Mouse (Mus musculus) kidney, embryonic 14.5 days (tissue): ENCODE results near the gene Gm20517. TPM values are rescaled to one million over a fixed set of nuclear protein-coding genes. Genes with fewer than 3 reads are reported as not detected.
A peak's percentile ranks its signal among the peaks of the same experiment; 100 is the strongest.

Source experiments
- ATAC-seq: fragments of 200-750 bp; cut with Nextera tagmentation; 2 replicates; pipeline ENCODE4 v1.8.0; 2017; ENCODE audit warnings: moderate number of reproducible peaks, mild to moderate bottlenecking, moderate TSS enrichment, moderate library complexity; ENCODE audit not compliant: low FRiP score, low TSS enrichment
- H3K27ac ChIP-seq: fragments of 300-500 bp; sonication (generic); 2 replicates; pipeline ENCODE4 v1.5.1; 2014; ENCODE audit warnings: low read depth, mild to moderate bottlenecking, low read length, moderate library complexity, mixed read lengths
- H3K27me3 ChIP-seq: fragments of 300-500 bp; sonication (generic); 2 replicates; pipeline ENCODE4 v1.6.1; 2014; ENCODE audit warnings: mild to moderate bottlenecking, low read length; ENCODE audit not compliant: control insufficient read depth, insufficient read depth
- H3K36me3 ChIP-seq: fragments of 300-500 bp; sonication (generic); 2 replicates; pipeline ENCODE4 v1.6.1; 2014; ENCODE audit warnings: low read length, mixed read lengths; ENCODE audit not compliant: control insufficient read depth, insufficient read depth
- H3K4me1 ChIP-seq: fragments of 300-500 bp; sonication (generic); 2 replicates; pipeline ENCODE4 v1.6.1; 2014; ENCODE audit warnings: low read length, mixed read lengths; ENCODE audit not compliant: control insufficient read depth, insufficient read depth
- H3K4me2 ChIP-seq: fragments of 300-500 bp; sonication (generic); replicated peaks from 2 replicates; pipeline ENCODE4 v1.6.1; 2014; ENCODE audit warnings: low read depth, mild to moderate bottlenecking, low read length
- H3K4me3 ChIP-seq: fragments of 300-500 bp; sonication (generic); 2 replicates; pipeline ENCODE4 v1.5.1; 2014; ENCODE audit warnings: mild to moderate bottlenecking, low read length
- H3K9ac ChIP-seq: fragments of 300-500 bp; sonication (generic); 2 replicates; pipeline ENCODE4 v1.6.1; 2014; ENCODE audit warnings: low read depth, mild to moderate bottlenecking, low read length, moderate library complexity
- H3K9me3 ChIP-seq: fragments of 300-500 bp; sonication (generic); 2 replicates; pipeline ENCODE4 v1.6.1; 2016; ENCODE audit warnings: low read length; ENCODE audit not compliant: control insufficient read depth
- WGBS: fragments of 180-500 bp; shearing (Covaris S2); extraction: QIAGEN DNeasy Blood & Tissue Kit; methylation state at CpG from one replicate; pipeline ENCODE4 v1.1.7; 2014; 5-methylcytosine and 5-hydroxymethylcytosine counted together
- polyA plus RNA-seq: library from polyadenylated mRNA; unstranded; fragments of >200 nt; fragmentation: Nextera tagmentation; extraction: Ambion mirVana; gene quantifications from 2 replicates; pipeline ENCODE4 v1.2.1, GENCODE M21; 2014

Gm20517 gene
- polyA plus RNA-seq, 1 experiment from 2014 or later: 4.2 TPM

DNA sequence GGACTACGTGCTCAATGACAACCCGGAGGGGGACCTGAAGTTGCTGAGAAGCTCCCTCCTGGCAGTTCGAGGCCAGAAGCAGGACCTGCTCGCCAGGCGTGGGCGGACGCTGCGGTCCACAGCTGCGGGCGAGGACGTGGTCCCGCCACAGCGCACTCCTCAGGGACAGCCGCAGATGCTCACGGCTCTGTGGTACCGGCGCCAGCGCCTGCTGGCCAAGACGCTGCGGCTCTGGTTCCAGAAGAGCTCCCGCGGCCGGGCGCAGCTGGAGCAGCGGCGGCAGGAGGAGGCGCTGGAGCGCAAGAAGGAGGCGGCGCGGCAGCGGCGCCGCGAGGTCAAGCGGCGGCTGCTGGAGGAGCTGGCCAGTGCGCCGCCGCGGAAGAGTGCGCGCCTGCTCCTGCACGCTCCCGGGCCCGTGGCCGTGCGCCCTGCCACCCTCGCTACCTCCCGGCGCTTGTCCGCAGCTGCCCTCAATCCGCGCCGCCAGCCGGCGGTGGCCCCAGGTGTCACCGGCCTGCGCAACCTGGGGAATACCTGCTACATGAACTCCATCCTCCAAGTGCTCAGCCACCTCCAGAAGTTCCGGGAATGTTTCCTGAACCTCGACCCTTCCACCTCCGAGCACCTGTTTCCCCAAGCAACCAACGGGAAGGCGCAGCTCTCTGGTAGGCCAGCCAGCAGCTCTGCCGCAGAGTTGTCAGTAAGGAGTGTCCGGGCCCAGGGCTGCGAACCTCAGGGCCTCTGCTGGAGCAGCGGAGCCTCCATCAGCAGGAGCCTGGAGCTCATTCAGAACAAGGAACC lies 61.1 kb downstream of the Gm20517 start:
- Histone ChIP-seq H3K36me3 (peaks cover 2% of the 10 kb centered on the region; the same call in 1 of the 2 replicates), H3K27ac (no peak overlapping the region), H3K4me2 (peak overlapping the region; percentile 92), H3K9ac (peak overlapping the region; percentile 51), H3K9me3 (no peaks in the 10 kb centered on the region), H3K4me1 (peaks cover 11% of the 10 kb centered on the region), H3K4me3 (peak overlapping the region; percentile 45), H3K27me3 (peaks cover 3% of the 10 kb centered on the region; the same call in 1 of the 2 replicates)
- 4% methylated on average over 63 of the region's 68 CpGs for WGBS
- ATAC-seq: peak; percentile 82

- 22% methylated on average over 9 of the region's 9 CpGs for WGBS
- no peak for ATAC-seq
- peaks cover 11% of the 10 kb centered on the region for H3K4me1 ChIP-seq
- no peaks in the 10 kb centered on the region for H3K9me3 ChIP-seq
- H3K4me2 ChIP-seq: no peak overlapping the region
- H3K36me3 ChIP-seq: peaks cover 27% of the 10 kb centered on the region
- peaks cover 3% of the 10 kb centered on the region; the same call in 1 of the 2 replicates for H3K27me3 ChIP-seq
- no peak overlapping the region for H3K9ac ChIP-seq
- H3K27ac ChIP-seq: no peak overlapping the region
- no peak overlapping the region for H3K4me3 ChIP-seq
Observed at GRCm38 (mm10) chr17:47676581-47676980, 65.2 kb downstream of the Gm20517 start.

DNA sequence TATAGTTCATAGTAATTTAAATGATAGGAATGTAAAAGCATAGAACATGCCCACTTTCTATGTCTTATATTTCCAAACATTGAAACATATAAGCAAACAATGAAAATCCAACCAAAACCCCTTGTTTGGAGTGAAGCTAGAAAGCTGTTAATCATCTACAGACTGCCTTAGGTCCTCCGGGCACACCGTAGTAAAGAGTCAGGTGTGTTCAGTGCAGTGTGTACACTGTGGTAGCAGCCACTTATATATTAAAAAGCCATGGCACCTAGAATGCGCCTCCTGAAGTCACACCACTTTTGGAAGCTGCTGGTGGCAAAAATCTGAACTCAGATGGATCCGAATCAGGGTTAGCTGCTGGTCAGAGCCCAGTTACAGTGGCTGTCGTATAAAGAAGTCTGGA lies 66.8 kb downstream of the Gm20517 start:
- Histone ChIP-seq H3K9me3 (no peaks in the 10 kb centered on the region), H3K4me1 (peaks cover 1% of the 10 kb centered on the region; the same call in 1 of the 2 replicates), H3K36me3 (peaks cover 32% of the 10 kb centered on the region), H3K4me3 (no peak overlapping the region), H3K27ac (peak overlapping the region; percentile 38; the same call in 1 of the 2 replicates), H3K4me2 (no peak overlapping the region), H3K9ac (no peak overlapping the region), H3K27me3 (peaks cover under 1% of the 10 kb centered on the region; the same call in 1 of the 2 replicates)
- ATAC-seq: no peak
- 73% methylated on average over 5 of the region's 5 CpGs for WGBS

DNA sequence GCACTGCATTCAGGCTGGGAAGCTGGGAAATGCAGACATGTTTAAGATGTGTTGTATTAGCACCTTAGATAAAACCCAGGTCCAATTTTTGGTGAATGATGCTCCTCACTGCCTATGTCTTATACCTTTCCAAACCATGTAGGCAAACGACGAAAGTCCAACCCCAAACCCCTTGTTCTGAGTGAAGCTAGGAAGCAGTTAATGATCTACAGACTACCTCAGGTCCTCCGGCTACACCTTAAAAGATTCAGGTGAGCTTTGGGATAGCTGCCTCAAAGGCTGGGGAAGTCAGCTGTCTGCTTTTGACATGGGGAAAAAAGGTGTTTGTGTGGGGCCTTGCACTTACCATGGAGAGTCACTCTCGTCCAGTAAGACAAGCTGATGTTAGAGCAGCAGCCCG lies 67.3 kb downstream of the Gm20517 start:
- H3K27ac ChIP-seq: peak overlapping the region; percentile 38; the same call in 1 of the 2 replicates
- H3K4me2 ChIP-seq: no peak overlapping the region
- no peaks in the 10 kb centered on the region for H3K9me3 ChIP-seq
- no peaks in the 10 kb centered on the region for H3K4me1 ChIP-seq
- no peak overlapping the region for H3K9ac ChIP-seq
- H3K36me3 ChIP-seq: peaks cover 37% of the 10 kb centered on the region
- H3K27me3 ChIP-seq: no peaks in the 10 kb centered on the region
- WGBS: 75% methylated on average over 5 of the region's 5 CpGs
- ATAC-seq: no peak
- H3K4me3 ChIP-seq: no peak overlapping the region

DNA sequence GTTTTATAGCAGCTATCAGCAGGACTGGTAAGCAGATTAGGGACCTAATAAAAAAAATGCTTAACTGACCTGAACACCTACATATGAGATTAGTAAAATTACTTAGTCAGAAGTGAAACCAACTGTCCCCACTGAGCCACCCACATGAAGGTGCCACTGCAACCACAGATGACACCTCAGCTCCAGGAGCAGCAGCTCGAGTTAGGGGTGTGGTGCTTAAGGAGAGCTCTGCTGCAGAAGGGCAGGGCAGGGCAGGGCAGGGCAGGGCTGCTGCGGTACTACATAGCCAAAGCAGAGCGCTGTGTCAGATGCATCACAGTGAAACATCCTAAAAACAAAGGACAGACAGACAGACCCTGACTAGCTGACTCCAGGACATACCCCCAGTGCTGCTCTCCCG lies 71.4 kb downstream of the Gm20517 start:
- Histone ChIP-seq H3K36me3 (peaks cover 59% of the 10 kb centered on the region), H3K27ac (no peak overlapping the region), H3K4me1 (peaks cover 6% of the 10 kb centered on the region; the same call in 1 of the 2 replicates), H3K27me3 (no peaks in the 10 kb centered on the region), H3K9ac (no peak overlapping the region), H3K4me2 (no peak overlapping the region), H3K4me3 (no peak overlapping the region), H3K9me3 (no peaks in the 10 kb centered on the region)
- ATAC-seq: no peak
- 82% methylated on average over 4 of the region's 4 CpGs for WGBS

- peak; percentile 93 for ATAC-seq
- peak overlapping the region; percentile 81 for H3K9ac ChIP-seq
- H3K27ac ChIP-seq: peak overlapping the region; percentile 52
- peak overlapping the region; percentile 88 for H3K4me3 ChIP-seq
- H3K4me1 ChIP-seq: peaks cover 6% of the 10 kb centered on the region; the same call in 1 of the 2 replicates
- H3K9me3 ChIP-seq: no peaks in the 10 kb centered on the region
- H3K27me3 ChIP-seq: 0 out of 2 replicates have a peak, but pooled peaks cover 7% of the 10 kb centered on the region
- under 1% methylated on average over 70 of the region's 70 CpGs for WGBS
- peak overlapping the region; percentile 86 for H3K4me2 ChIP-seq
- H3K36me3 ChIP-seq: peaks cover 33% of the 10 kb centered on the region
Observed at GRCm38 (mm10) chr17:47687409-47688343, 76.3 kb downstream of the Gm20517 start.

DNA sequence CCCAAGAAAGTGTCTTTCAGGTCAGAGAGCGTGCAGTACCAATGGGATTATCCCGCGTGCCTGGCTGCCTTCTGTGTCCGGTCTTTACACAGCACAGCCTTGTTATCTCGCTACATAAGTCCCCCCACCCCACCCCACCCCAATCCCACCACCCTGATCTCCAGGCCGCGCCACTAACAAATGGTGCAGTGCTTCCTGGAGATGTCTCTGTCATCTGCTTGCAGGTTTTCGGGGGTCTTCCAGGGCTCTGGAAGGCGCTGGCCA lies 76.9 kb downstream of the Gm20517 start, which contains the start of gene Tomm6:
Gene Tomm6, minus strand, starts transcription at position 43 of the 264 bp plus-strand sequence.
- H3K9me3 ChIP-seq: no peaks in the 10 kb centered on the region
- no peak for ATAC-seq
- peak within 1 kb of the TSS; percentile 81 for H3K9ac ChIP-seq
- H3K27me3 ChIP-seq: 0 out of 2 replicates have a peak, but pooled peaks cover 7% of the 10 kb centered on the region
- H3K27ac ChIP-seq: peak within 1 kb of the TSS; percentile 52
- peaks cover 29% of the 10 kb centered on the region for H3K36me3 ChIP-seq
- 0% methylated on average over 9 of the region's 9 CpGs for WGBS
- peak within 1 kb of the TSS; percentile 86 for H3K4me2 ChIP-seq
- peaks cover 6% of the 10 kb centered on the region; the same call in 1 of the 2 replicates for H3K4me1 ChIP-seq
- peak within 1 kb of the TSS; percentile 88 for H3K4me3 ChIP-seq

GRCm38 (mm10) chr17:47688608-47689575 lies 77.5 kb downstream of the Gm20517 start, which contains the start of gene Frs3:
Gene Frs3 (plus strand): TSS chr17:47689030.
- Histone ChIP-seq H3K4me1 (peaks cover 7% of the 10 kb centered on the region; the same call in 1 of the 2 replicates), H3K9ac (peak within 1 kb of the TSS; percentile 81), H3K9me3 (no peaks in the 10 kb centered on the region), H3K27ac (peak within 1 kb of the TSS; percentile 52), H3K4me3 (peak within 1 kb of the TSS; percentile 88), H3K27me3 (0 out of 2 replicates have a peak, but pooled peaks cover 7% of the 10 kb centered on the region), H3K36me3 (peaks cover 23% of the 10 kb centered on the region), H3K4me2 (peak within 1 kb of the TSS; percentile 86)
- 2% methylated on average over 57 of the region's 58 CpGs for WGBS
- peak; percentile 44 for ATAC-seq
